Mouse (Mus musculus): ENCODE data around the gene Cdon. TPM values are rescaled to one million over a fixed set of nuclear protein-coding genes. Genes with fewer than 3 reads are reported as not detected.
A peak's percentile ranks its signal among the peaks of the same experiment; 100 is the strongest.

Gene Cdon
- polyA plus RNA-seq (2021) = 35.7 TPM

GRCm38 (mm10) chr9:35420805-35421719 is at the start of gene Cdon:
Gene Cdon, plus strand, starts transcription at chr9:35421128.
- in situ Hi-C loops (cut with MboI; ENCODE audit: low pct_unique_long_range_greater_than_20kb) = no loop called here
- DNase-seq (ENCODE audit: low read depth, low spot score) (peak; percentile 47), ATAC-seq (peak; percentile 97)
- H3K27me3 ChIP-seq = no peaks in the 10 kb centered on the region
- ChIA-PET CTCF (interaction anchor here (1.7 kb wide), 1 partner anchor 21 kb away, joined by 4 read pairs; no protein-coding TSS in a partner anchor), POLR2A (interaction anchor here (0.8 to 1.4 kb wide), 4 partner anchors 49 to 87 kb away, joined by 3 to 4 read pairs (median 4); no protein-coding TSS in a partner anchor)
- TF ChIP-seq CTCF (IDR thresholded peaks at IDR 0.05) = no peak

DNA sequence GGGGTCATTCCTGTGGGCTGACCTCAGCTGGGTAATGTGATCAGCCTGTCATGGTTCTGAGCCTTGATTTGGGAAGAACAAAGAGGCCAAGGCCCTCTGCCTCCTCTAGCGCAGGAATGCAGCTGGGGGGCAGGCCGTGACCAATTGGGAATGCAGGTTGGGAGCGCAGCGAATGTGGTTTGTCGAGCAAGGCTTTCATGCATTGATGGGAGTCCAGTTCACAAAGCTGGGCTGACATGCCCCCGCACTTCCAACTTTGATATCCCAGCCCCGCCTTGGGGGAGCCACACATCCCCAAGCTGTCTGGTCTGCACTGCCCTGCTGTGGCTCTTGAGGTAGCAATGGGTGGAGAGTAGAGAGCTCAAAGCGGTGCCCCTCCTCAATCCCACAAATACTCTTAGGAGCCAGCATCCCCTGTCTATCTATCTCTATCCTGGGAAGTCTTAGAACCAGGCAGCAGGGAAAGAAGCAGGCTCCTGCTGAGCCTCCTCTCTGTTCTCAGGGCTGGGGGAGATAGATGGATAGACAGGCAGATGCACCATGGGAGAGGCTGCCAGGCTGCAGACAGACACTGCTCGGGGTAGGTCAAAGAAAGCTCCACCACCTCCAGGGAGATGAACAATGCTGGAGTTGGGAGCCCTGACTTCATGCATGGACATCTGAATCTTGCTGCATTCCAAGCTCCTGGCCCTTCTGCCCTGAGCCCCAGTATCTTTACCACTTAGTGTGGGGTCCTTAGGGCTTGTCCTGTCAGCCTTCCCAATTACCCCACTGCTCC is 48.4 kb upstream of the Cdon start:
- no peak for TF ChIP-seq CTCF (IDR thresholded peaks at IDR 0.05)
- ChIA-PET POLR2A (interaction anchor here (1.0 to 1.2 kb wide), 4 partner anchors 10 to 53 kb away, joined by 3 to 5 read pairs (median 4); partner anchors contain the start of gene Cdon), CTCF (interaction anchor here (0.8 to 1.4 kb wide), 3 partner anchors 26 to 43 kb away, joined by 3 read pairs; no protein-coding TSS in a partner anchor)
- DNase-seq (ENCODE audit: low read depth, low spot score) = no peak
- H3K27me3 ChIP-seq = no peaks in the 10 kb centered on the region
- no peak for ATAC-seq
- in situ Hi-C loops (cut with MboI; ENCODE audit: low pct_unique_long_range_greater_than_20kb) = loop anchor here (5.0 kb wide), 1 partner anchor 40 kb away; no protein-coding TSS in a partner anchor

- in situ Hi-C loops (cut with MboI; ENCODE audit: low pct_unique_long_range_greater_than_20kb) = no loop called here
- no peak for TF ChIP-seq CTCF (IDR thresholded peaks at IDR 0.05)
- ATAC-seq (no peak), DNase-seq (ENCODE audit: low read depth, low spot score) (no peak)
- POLR2A ChIA-PET = no interaction called here
- no peaks in the 10 kb centered on the region for H3K27me3 ChIP-seq
- CTCF ChIA-PET = no interaction called here
Observed at GRCm38 (mm10) chr9:35377916-35378315, 43.0 kb upstream of the Cdon start.

DNA sequence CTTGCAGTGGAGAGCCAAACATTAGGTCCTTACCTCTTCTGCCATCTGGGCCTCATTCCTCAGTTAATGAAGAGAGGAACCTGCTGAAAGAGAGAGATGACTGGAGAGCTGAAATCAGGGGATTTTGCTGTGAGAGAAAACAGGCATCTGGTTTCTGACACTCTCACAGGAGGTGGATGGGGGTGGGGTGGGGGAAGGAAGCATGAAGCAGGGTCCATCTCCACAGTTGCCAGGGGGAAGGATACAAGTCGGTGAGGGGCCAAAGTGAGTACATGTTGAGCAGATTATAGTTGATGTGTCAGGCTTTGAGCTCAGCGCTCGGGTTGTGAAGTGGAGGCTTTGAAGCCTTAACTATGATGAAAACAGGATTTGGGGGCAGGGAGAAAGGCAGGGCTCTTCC is 41.9 kb upstream of the Cdon start:
- H3K27me3 ChIP-seq = no peaks in the 10 kb centered on the region
- in situ Hi-C loops (cut with MboI; ENCODE audit: low pct_unique_long_range_greater_than_20kb) = no loop called here
- ChIA-PET POLR2A (no interaction called here), CTCF (no interaction called here)
- no peak for TF ChIP-seq CTCF (IDR thresholded peaks at IDR 0.05)
- ATAC-seq (no peak), DNase-seq (ENCODE audit: low read depth, low spot score) (no peak)

GRCm38 (mm10) chr9:35399896-35400295 is 21.0 kb upstream of the Cdon start:
- CTCF ChIA-PET = interaction anchor here (2.7 kb wide), 1 partner anchor 12 kb away, joined by 7 read pairs; no protein-coding TSS in a partner anchor
- ATAC-seq = no peak
- DNase-seq (ENCODE audit: low read depth, low spot score) = no peak
- in situ Hi-C loops (cut with MboI; ENCODE audit: low pct_unique_long_range_greater_than_20kb) = no loop called here
- POLR2A ChIA-PET = no interaction called here
- H3K27me3 ChIP-seq = no peaks in the 10 kb centered on the region
- no peak for TF ChIP-seq CTCF (IDR thresholded peaks at IDR 0.05)

- in situ Hi-C loops (cut with MboI; ENCODE audit: low pct_unique_long_range_greater_than_20kb) = no loop called here
- no peak for ATAC-seq
- no peak for TF ChIP-seq CTCF (IDR thresholded peaks at IDR 0.05)
- CTCF ChIA-PET = no interaction called here
- POLR2A ChIA-PET = no interaction called here
- no peak for DNase-seq (ENCODE audit: low read depth, low spot score)
- no peaks in the 10 kb centered on the region for H3K27me3 ChIP-seq
Observed at GRCm38 (mm10) chr9:35400398-35400797, 20.5 kb upstream of the Cdon start.

DNA sequence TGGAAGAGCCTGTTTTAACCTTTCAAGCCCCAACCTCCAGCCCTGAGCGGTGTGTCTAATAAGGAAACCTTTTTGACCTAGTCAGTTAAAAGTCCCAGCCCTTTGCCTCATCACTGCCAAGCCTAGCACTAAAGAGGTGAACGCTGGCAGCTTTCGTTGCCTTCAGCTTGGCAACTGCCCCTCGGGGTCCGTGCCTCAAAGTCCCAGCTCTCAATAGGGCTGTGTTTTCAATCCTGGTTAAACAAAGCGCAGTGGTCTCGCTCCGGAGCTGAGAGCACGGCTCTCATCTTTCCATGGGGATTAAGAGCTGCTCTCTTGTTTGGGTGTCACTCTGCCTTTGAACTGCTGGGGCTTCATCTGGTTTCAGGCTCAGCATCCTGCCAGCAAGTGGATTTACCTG is 20.1 kb upstream of the Cdon start:
- in situ Hi-C loops (cut with MboI; ENCODE audit: low pct_unique_long_range_greater_than_20kb) = no loop called here
- H3K27me3 ChIP-seq = no peaks in the 10 kb centered on the region
- TF ChIP-seq CTCF (IDR thresholded peaks at IDR 0.05) = no peak
- DNase-seq (ENCODE audit: low read depth, low spot score) (no peak), ATAC-seq (no peak)
- POLR2A ChIA-PET = no interaction called here
- CTCF ChIA-PET = interaction anchor here (1.2 kb wide), 1 partner anchor 18 kb away, joined by 3 read pairs; no protein-coding TSS in a partner anchor

- ChIA-PET CTCF (interaction anchor here (1.3 kb wide), 1 partner anchor 19 kb away, joined by 4 read pairs; no protein-coding TSS in a partner anchor), POLR2A (interaction anchor here (0.5 kb wide), 1 partner anchor 19 kb away, joined by 6 read pairs; no protein-coding TSS in a partner anchor)
- H3K27me3 ChIP-seq = no peaks in the 10 kb centered on the region
- no peak for DNase-seq (ENCODE audit: low read depth, low spot score)
- TF ChIP-seq CTCF (IDR thresholded peaks at IDR 0.05) = no peak
- in situ Hi-C loops (cut with MboI; ENCODE audit: low pct_unique_long_range_greater_than_20kb) = no loop called here
- ATAC-seq = no peak
Observed at GRCm38 (mm10) chr9:35402584-35402991, 18.3 kb upstream of the Cdon start.

GRCm38 (mm10) chr9:35403490-35403889 is 17.4 kb upstream of the Cdon start:
- no peak for TF ChIP-seq CTCF (IDR thresholded peaks at IDR 0.05)
- H3K27me3 ChIP-seq = no peaks in the 10 kb centered on the region
- in situ Hi-C loops (cut with MboI; ENCODE audit: low pct_unique_long_range_greater_than_20kb) = no loop called here
- no peak for ATAC-seq
- DNase-seq (ENCODE audit: low read depth, low spot score) = no peak
- CTCF ChIA-PET = no interaction called here
- POLR2A ChIA-PET = interaction anchor here (0.6 kb wide), 1 partner anchor 16 kb away, joined by 5 read pairs; no protein-coding TSS in a partner anchor

DNA sequence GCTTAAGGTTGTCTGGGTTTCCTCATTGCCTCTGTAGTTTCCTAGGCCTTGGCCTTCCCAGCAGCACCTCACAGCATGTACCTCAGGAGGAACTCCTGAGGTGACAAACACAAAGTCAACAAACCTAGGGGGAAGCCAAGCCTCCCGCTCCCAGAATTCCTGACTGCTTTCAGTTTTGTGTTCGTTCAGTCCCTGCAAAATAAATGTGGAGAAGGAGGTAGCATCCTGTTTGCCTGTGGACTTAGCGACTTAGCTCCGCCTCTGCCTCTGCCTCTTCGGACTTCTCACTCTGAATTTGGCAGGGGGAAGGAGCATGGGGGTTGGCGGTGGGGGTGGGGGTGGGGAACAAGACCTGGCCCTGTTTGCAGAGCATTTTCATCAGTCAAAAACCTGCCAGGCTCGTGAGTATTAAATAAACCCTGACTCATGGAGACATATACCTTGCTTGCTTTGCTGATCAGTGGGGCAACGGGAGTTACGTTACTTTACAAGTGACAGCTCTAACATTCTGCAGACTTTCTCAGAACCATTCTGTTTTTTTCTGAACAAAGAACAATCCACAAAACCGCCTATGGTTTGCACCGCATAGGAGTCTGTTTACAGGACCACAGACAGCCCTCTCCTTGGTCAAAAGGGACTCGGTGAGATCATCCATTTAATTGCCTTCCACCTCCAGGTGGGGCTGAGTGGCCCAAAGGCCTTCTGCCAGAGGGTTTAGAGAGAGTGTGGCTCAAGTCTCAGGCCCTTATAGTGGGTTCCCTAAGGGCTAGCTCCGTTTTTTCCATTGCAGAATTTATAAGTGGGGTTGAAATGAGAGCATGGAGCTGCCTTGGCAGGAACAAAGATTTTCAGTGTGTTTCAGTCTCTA is 15.7 kb upstream of the Cdon start:
- ChIA-PET CTCF (no interaction called here), POLR2A (no interaction called here)
- in situ Hi-C loops (cut with MboI; ENCODE audit: low pct_unique_long_range_greater_than_20kb) = no loop called here
- TF ChIP-seq CTCF (IDR thresholded peaks at IDR 0.05) = no peak
- ATAC-seq = no peak
- no peaks in the 10 kb centered on the region for H3K27me3 ChIP-seq
- DNase-seq (ENCODE audit: low read depth, low spot score) = no peak

Data from Patski (cell line).